Mouse (Mus musculus): ENCODE results near the gene Cdh11.
A peak's percentile ranks its signal among the peaks of the same experiment; 100 is the strongest.
"Not testable (repeated sequence)": the region's sequence is repeated elsewhere in the genome, so short reads cannot be mapped to it uniquely, and the experiment has no call there.

Gene Cdh11

DNA sequence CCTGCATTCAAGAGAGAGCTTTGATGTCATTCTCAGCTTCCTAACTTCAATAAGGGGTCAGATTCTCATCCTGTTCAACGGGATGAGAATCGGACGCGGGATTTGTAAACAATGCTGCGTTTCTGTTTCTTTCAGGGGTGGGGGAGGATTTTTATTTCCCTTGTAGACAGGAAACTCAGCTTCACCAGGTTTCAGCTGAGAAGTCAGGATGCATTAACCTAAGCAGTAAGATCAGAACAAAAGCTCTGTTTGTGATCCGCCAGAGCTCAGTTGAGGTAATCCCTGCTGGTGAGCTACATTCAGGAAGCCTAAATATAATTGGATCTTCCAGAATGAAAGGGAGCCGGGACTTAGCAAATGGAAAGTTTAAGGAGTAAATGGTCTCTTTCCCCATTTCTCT, 78.1 kb downstream of the Cdh11 start:
- peak; percentile 17 for DNase-seq

DNA sequence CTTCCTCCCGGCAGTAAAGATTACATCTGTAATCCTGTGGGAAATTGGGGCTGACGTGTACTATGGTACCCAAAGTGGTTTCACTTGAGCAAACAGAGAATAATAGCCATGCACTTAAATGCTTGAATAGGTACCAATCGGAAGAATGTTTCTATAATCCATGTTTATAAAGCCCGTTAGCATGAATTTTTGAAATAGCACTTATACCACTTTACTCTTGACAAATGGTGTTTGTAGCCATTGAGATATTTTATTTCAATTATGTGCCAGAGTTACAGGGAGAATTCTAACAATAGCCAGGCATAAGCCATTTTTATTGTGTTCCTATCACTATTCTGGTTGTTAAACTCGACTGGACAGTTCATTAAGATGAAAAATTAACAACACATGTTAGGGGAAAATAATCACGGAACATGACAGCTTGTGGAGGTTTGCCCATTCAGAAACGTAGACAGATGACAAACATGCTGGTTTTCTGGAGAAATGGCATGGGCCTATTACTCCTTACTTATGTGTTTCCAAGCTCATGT, 80.0 kb downstream of the Cdh11 start:
- DNase-seq, result no peak

DNA sequence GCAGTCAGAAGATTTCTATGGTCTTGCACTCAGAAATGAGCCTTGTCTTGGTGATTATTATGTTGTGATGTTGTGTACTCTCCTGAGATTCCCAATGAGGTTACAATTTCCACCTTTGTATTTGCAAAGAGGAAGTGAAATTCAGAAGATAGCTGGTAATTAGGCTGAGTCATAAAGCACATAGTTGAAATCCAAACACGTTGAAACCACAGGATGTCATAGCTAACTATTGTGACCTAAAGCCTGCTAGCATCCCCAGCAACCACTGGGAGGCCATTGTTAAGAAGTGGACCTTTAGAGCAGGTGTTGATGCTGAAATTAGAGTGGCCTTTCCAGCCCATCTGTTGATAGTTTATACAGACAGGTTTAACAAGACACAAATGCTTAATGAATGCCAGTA, 85.2 kb downstream of the Cdh11 start:
- DNase-seq, result no peak

DNA sequence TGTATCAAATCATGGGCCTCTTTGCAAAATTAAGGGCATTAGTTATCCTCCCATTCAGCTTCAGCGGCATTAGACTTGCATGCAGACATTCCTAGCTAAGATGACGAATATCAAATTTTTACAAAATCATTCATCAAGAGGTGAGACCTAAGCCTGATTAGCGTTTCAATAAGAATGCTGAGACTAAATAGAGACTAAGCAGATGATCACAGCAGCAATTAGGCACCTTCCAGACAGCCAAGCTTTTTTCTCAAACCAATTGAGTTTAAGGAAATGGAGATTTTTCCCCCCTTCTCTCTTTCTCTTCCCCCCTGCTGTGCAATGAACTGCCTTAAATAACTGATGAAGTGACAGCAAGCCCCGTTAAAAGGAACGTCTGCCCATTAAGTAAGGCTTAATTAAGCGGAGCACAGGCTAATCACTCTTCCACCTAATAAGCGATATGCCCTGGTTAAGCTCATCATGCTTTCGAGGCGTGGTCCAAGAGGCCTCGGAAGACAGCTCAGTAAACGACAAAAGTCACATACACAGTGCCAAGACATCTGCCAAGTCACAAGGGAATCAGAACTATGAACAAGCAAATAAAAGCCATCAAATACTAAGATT, 87.1 kb downstream of the Cdh11 start:
- DNase-seq, result no peak

DNA sequence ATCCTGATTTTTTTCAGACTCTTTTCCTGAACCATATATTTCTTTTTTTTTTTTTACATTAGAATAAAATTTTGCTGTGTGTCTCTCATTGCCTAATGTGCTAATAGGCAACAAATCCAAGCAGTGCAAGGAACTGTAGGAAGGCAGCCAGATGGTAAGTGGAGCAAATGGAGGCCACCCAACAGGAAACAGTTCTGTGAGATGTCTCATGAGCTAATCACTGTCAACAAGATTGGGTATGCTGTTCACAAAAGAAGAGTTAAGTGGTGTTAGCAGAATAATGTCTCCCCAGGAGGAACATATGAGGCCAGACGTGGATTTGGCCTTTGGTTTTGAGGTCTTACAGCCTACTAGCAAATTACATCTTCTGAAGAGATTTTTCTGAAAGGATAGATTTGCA, 92.0 kb downstream of the Cdh11 start:
- DNase-seq, result no peak

DNA sequence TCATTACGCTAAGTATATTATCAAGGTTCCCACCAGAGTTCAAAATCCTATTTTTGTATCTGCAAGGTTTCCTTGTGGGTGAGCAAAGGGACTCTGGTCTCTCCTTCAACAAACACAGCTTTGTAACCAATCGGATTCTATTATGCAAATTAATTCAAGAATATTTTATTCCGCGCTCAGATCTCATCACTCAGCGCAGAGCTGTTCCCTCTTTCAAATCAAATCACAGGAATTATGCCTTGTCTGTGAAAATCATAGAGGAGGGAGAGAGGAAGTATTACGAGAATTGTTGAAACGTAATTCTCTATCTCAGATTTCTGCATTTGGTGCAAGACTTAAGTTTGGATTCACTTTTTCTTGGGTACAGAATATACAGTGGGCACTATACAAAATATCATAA, 100.0 kb downstream of the Cdh11 start:
- not testable (repeated sequence) for DNase-seq

DNA sequence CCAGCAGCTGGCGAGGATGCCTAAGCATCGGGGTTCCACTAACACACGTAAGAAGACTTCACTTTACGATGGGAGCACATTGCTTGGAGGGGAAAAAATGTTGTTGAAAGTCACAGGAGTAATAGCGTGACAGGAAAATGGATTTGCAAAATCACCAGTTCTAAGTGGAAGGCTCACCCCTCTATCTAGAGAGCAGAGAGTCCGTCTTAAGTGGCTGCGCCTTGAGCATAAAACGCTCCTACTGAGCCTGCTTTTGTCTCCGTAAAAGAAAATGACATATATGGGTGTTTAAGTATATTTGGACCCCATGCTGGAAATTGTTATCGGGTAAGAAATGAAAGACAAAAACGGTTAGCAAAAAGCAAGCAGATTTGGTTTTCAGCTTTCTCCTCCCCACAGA, 100.4 kb downstream of the Cdh11 start:
- DNase-seq, result no peak

DNA sequence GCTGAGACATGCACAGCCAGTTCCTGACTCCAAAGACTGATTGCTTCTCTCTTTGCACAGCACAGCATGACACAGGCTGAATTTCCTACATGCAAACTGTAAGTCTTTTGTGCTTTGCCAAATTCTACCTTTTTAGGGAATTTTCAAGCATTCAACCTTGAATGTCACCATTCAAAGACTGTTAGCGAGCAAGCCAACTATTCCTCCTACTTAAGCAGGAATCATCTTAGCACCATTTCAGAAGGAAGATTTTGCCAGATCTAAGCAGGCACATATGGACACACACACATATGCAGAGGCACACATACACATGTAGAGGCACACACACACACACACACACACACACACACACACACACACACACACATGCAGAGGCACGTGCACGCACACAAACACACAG, 108.3 kb downstream of the Cdh11 start:
- no peak for DNase-seq

DNA sequence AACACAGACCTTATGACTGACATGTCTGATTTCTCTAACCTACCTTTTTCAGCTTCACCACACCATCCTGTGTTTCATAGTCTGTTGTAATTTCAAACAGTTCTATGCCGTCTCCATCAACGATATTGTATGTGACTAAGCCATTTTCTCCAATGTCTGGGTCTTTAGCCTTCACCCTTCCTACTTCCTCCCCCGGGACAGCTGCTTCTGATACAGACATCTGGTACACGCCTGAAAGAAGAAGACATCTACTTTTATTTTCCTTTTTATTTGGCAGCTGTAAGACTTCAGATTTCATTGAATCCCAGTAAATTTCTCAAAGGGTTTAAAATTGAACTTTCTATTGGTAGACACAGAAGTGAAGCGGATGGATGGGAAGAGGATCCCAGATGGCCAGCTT, 120.9 kb downstream of the Cdh11 start:
- not testable (repeated sequence) for DNase-seq

DNA sequence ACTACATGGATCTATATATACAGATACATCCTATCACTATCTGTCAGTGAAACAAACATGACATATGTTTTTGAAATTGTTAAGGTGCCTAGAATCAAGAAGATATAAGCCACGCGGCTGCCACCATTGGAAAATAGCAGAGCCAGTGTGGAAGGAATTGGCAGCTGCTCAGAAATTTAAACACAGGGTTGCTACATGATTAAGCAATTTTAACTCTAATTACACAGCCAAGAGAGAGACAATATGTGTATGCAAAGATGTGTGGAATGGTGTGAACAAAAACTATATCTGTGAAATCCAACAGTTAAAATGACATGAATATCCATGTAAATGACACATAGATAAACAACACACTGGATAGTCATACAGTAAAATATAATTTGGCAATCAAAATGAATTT, 128.9 kb downstream of the Cdh11 start:
- DNase-seq, result no peak

DNA sequence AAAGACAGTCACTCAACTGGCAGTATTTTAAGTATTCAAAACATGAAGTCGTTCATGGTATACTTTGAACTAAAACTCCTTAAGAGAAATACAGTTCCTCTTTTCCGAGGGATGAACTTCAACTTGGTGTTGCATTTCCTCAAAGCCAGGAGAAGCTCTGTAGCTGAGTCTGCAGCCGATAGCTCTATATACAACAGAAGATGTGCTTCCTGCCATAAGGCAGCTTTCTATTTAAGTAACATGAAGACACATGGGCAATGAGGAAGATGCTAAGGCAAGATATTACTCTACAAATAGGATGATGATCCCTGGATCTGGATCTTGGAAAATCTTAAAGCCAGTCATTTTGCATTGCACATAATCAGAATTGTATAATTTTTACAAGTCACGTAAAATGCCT, 133.5 kb downstream of the Cdh11 start:
- DNase-seq, result no peak

DNA sequence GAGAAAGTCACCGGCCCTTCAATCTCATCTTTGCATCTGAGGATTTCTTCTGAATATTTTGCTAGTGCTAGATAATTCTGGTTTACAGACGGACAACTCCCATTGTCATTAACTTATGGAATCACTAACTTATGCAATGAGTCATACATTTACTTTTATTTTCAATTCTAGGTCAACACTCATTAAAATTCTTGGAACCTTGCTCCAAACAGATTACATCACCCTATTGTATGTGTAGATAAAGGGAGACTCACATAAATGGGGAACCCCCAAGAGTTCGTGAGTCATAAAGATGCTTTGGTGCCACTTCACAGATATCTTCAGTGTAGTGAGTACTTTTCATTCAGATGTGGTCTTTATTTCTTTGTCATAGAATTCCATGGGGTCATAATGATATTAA, 158.3 kb downstream of the Cdh11 start:
- no peak for DNase-seq

DNA sequence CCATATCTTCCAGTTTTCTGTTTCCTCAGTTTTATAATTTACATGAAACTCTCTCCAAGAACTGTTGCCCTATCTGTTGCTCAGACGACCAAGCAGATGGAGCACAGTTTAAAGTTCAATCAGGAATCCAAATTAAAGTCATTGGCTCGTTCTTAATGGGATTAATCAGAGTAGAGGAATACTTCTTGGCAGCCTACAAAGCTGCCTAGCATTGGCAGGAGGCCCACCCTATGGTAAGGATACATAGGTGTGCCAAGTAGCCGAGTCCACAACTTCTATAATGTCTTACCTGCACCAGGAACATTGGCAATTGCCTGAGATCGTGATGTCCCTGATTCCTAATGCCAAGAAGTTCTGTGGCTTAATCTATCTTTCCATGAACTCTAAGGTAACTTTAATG, 173.3 kb downstream of the Cdh11 start:
- DNase-seq, result no peak

DNA sequence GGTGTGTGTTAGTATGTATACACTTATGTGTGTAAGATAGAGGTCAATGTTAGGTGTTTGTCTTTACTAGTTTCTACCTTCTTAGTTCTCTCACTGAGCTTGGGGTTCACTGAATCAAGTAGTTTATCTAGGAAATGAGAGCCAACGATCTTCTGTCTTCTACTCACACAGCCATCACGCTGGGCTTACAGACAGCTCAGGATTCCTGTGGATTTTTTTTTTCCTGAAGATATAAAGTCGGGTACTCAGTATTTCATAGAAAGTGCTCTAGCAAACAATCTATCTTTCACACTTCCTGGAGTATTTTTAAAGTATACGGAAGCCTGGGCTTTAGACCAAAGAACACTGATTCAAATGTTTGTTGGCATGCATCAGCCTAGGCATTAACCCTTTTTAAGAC, 184.1 kb downstream of the Cdh11 start:
- DNase-seq, result no peak

DNA sequence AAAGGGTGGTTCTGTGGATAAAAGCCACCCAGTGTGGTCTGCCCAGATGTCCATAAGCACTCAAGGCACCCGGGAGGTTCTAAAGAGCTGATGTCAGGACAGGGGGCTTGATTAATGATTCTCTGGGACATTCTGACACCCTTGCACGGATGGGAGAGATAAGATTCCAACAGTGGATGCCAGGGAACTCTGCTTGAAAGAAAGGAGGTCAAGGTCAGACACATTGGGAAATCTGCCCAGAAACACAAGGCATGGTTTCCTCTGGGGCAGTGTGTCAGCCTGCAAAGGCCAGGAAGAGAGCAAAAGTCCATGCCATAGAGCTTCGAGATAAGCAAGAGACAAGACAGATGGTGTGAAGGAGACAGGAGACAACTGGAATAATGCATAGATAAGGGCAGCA, 188.9 kb downstream of the Cdh11 start:
- peak; percentile 78 for DNase-seq

DNA sequence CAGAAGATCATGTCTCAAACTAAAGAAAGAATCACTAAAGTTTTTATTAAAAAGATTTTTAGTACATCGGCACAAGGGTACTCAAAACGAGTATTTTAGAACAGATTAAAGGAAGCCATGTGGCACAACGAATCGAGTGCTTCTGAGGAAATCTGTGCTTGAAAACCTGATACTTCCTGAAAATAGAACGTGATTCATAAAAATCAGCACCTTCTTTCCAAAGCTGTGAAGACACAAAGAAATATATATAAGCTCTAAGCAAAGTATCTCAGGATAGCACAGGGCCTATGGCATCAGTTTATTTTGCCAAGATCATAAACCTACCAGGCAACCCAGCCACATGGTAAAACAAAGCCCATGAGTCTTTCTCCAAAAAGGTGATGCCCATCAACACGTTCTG, 191.5 kb downstream of the Cdh11 start:
- no peak for DNase-seq

Data from lung, postnatal 10 days (tissue).